Mouse (Mus musculus) limb, embryonic 11.5 days (tissue): ENCODE results near the gene Mroh9. TPM values are rescaled to one million over a fixed set of nuclear protein-coding genes. Genes with fewer than 3 reads are reported as not detected.

ENCODE experiments used
- ATAC-seq: fragments of 200-750 bp; cut with Nextera tagmentation; 2 replicates; pipeline ENCODE4 v1.8.0; 2017; ENCODE audit warnings: low read depth; ENCODE audit not compliant: insufficient number of reproducible peaks, low FRiP score, low TSS enrichment
- DNase-seq: peaks from one replicate; pipeline ENCODE4 v3.0.0-alpha.2; 2015; ENCODE audit warnings: low spot score
- H3K27ac ChIP-seq: fragments of 300-500 bp; sonication (generic); replicated peaks from 2 replicates; pipeline ENCODE4 v1.5.1; 2014; ENCODE audit warnings: low read depth, mild to moderate bottlenecking, low read length
- H3K27me3 ChIP-seq: fragments of 300-500 bp; sonication (generic); 2 replicates; pipeline ENCODE4 v1.6.1; 2014; ENCODE audit warnings: mild to moderate bottlenecking, low read length, mixed read lengths; ENCODE audit not compliant: control insufficient read depth, insufficient read depth
- H3K36me3 ChIP-seq: fragments of 300-500 bp; sonication (generic); 2 replicates; pipeline ENCODE4 v1.6.1; 2014; ENCODE audit warnings: mild to moderate bottlenecking, low read length, moderate library complexity, mixed read lengths; ENCODE audit not compliant: control insufficient read depth, insufficient read depth
- H3K4me1 ChIP-seq: fragments of 300-500 bp; sonication (generic); 2 replicates; pipeline ENCODE4 v1.6.1; 2014; ENCODE audit warnings: low read length, mixed read lengths; ENCODE audit not compliant: control insufficient read depth, insufficient read depth
- H3K4me2 ChIP-seq: fragments of 300-500 bp; sonication (generic); 2 replicates; pipeline ENCODE4 v1.6.1; 2014; ENCODE audit warnings: low read depth, mild to moderate bottlenecking, moderate library complexity; ENCODE audit not compliant: severe bottlenecking
- H3K4me3 ChIP-seq: fragments of 300-500 bp; sonication (generic); 2 replicates; pipeline ENCODE4 v1.5.1; 2014; ENCODE audit warnings: low read depth, low read length
- H3K9ac ChIP-seq: fragments of 300-500 bp; sonication (generic); 2 replicates; pipeline ENCODE4 v1.6.1; 2014; ENCODE audit warnings: mild to moderate bottlenecking, low read length
- H3K9me3 ChIP-seq: fragments of 300-500 bp; sonication (generic); 2 replicates; pipeline ENCODE4 v1.6.1; 2016; ENCODE audit warnings: low read length; ENCODE audit not compliant: control insufficient read depth
- WGBS: fragments of 180-500 bp; shearing (Covaris S2); extraction: QIAGEN DNeasy Blood & Tissue Kit; methylation state at CpG from one replicate; pipeline ENCODE4 v1.1.7; 2014; 5-methylcytosine and 5-hydroxymethylcytosine counted together
- polyA plus RNA-seq: library from polyadenylated mRNA; unstranded; fragments of >200 nt; fragmentation: Nextera tagmentation; extraction: Ambion mirVana; gene quantifications from 2 replicates; pipeline ENCODE4 v1.2.1, GENCODE M21; 2014

The Mroh9 gene
- polyA plus RNA-seq, 1 experiment from 2014 or later: not detected

DNA sequence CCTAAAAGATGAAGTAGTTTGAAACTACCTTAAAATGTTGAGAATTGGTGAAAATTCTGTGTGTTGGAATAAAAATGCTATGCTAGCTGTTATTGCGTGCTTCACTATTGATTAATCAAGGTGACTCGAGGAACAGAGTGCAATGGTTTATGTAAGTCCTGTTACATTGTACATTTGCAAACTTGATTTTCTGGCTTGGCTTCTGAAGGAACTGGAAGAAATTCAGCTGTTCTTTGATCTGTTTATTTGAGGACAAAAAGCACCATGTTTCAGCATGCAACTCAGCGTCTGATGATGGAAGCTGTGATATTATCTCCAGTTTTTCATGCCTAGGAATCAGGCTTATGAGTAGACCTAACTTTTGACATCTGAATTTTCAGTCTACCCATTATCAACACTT lies 97.9 kb downstream of the Mroh9 start:
- DNase-seq (no peak), ATAC-seq (no peak)
- WGBS: 91% methylated on average over 3 of the region's 3 CpGs
- Histone ChIP-seq H3K4me1 (no peaks in the 10 kb centered on the region), H3K4me2 (no peak overlapping the region), H3K9ac (no peak overlapping the region), H3K27ac (no peak overlapping the region), H3K36me3 (no peaks in the 10 kb centered on the region), H3K4me3 (no peak overlapping the region), H3K9me3 (no peaks in the 10 kb centered on the region), H3K27me3 (no peaks in the 10 kb centered on the region)

DNA sequence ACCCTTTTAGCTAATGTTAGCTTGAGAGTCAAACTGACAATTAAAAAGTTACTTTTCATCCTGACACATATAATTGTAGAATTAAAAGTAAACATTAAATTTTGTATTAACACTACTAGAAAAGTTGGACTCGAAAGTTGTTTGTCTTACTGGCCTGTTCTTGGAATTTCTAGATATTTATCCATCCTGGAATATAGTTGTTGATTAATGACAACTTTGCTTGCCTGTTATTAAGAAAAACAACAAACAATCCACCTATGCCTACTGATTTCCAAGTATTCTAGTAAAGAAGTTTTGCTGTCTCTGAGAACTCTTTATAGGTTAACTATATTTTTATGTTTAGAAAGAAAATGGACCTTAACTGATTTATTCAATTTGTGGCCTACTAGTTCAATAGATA lies 98.7 kb downstream of the Mroh9 start:
- no peak overlapping the region for H3K4me2 ChIP-seq
- no peak overlapping the region for H3K4me3 ChIP-seq
- DNase-seq (no peak), ATAC-seq (no peak)
- 87% methylated on average over 1 of the region's 1 CpGs for WGBS
- no peak overlapping the region for H3K9ac ChIP-seq
- H3K36me3 ChIP-seq: no peaks in the 10 kb centered on the region
- no peaks in the 10 kb centered on the region for H3K27me3 ChIP-seq
- H3K4me1 ChIP-seq: no peaks in the 10 kb centered on the region
- H3K9me3 ChIP-seq: no peaks in the 10 kb centered on the region
- no peak overlapping the region for H3K27ac ChIP-seq

- no peak overlapping the region for H3K27ac ChIP-seq
- DNase-seq: no peak
- H3K4me3 ChIP-seq: no peak overlapping the region
- no peaks in the 10 kb centered on the region for H3K9me3 ChIP-seq
- H3K27me3 ChIP-seq: no peaks in the 10 kb centered on the region
- H3K9ac ChIP-seq: no peak overlapping the region
- H3K36me3 ChIP-seq: no peaks in the 10 kb centered on the region
- 89% methylated on average over 2 of the region's 2 CpGs for WGBS
- no peak for ATAC-seq
- no peak overlapping the region for H3K4me2 ChIP-seq
- no peaks in the 10 kb centered on the region for H3K4me1 ChIP-seq
Measured at GRCm38 (mm10) chr1:162986121-162986748, 99.2 kb downstream of the Mroh9 start.

DNA sequence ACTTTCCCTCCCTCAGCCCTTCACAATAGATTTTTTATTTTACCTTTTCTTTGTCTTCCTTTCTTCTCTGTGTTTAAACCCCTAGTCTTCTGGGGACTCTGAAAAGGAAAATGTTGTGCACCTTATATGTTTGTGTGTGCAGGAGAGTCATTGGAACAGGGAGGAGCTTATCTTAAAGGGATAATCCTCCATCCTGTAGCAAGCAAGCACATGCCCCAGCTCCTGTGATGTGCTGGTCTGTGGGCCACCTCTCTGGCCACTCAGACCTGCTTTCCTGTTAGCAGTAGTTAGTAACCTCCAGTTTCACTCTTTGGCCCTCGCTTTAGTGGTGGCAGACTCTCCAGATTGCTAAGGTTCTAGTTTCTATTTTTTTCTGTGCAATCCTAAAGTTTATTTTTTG lies 101.0 kb downstream of the Mroh9 start, which contains the start of gene Fmo3:
Gene Fmo3, minus strand, starts transcription at position 101 of the 400 bp plus-strand sequence.
- H3K9me3 ChIP-seq: no peaks in the 10 kb centered on the region
- no peaks in the 10 kb centered on the region for H3K4me1 ChIP-seq
- H3K4me2 ChIP-seq: no peak within 1 kb of the TSS
- WGBS: 82% methylated on average over 1 of the region's 1 CpGs
- DNase-seq (no peak), ATAC-seq (no peak)
- no peak within 1 kb of the TSS for H3K9ac ChIP-seq
- no peaks in the 10 kb centered on the region for H3K27me3 ChIP-seq
- no peak within 1 kb of the TSS for H3K27ac ChIP-seq
- H3K36me3 ChIP-seq: no peaks in the 10 kb centered on the region
- no peak within 1 kb of the TSS for H3K4me3 ChIP-seq

Other genes with a start within 250 kb of the Mroh9 start
- gene Fmo1, start 219.1 kb downstream of the Mroh9 start, polyA plus RNA-seq: 2.8 and 3.1 TPM in 2 replicates
- 1.6 and 2.2 TPM in 2 replicates for gene Fmo2, start 186.9 kb downstream of the Mroh9 start, polyA plus RNA-seq
- gene Fmo6, start 148.2 kb downstream of the Mroh9 start, polyA plus RNA-seq: 0.10 TPM in 1 of 2 replicates, not detected in the other
- not detected in 2 replicates for gene Fmo3, start 101.1 kb downstream of the Mroh9 start, polyA plus RNA-seq
- gene Prrx1, start 228.0 kb upstream of the Mroh9 start, polyA plus RNA-seq: 193 and 199 TPM in 2 replicates